Mouse (Mus musculus) thymus, adult 2 months (tissue): ENCODE results near the gene Bicral. TPM values are rescaled to one million over a fixed set of nuclear protein-coding genes. Genes with fewer than 3 reads are reported as not detected.
"Not testable (repeated sequence)": the region's sequence is repeated elsewhere in the genome, so short reads cannot be mapped to it uniquely, and the experiment has no call there.

Experiments used
- DNase-seq: peaks from one replicate; pipeline ENCODE4 v3.0.0; 2021
- H3K27ac ChIP-seq: fragments of 200-500 bp; 2 replicates; pipeline ENCODE4 v1.5.1; 2012; ENCODE audit warnings: low read length, control low read depth; ENCODE audit not compliant: control insufficient read depth, insufficient read depth
- H3K27me3 ChIP-seq: fragments of 200-500 bp; 2 replicates; pipeline ENCODE4 v1.6.1; 2012; ENCODE audit warnings: mild to moderate bottlenecking, low read length, moderate library complexity, mixed read lengths; ENCODE audit not compliant: control insufficient read depth, insufficient read depth
- H3K36me3 ChIP-seq: fragments of 200-500 bp; 2 replicates; pipeline ENCODE4 v1.6.1; 2012; ENCODE audit warnings: mild to moderate bottlenecking, low read length, moderate library complexity; ENCODE audit not compliant: control insufficient read depth, insufficient read depth
- H3K4me1 ChIP-seq: fragments of 200-500 bp; replicated peaks from 2 replicates; pipeline ENCODE4 v1.6.1; 2012; ENCODE audit warnings: low read length; ENCODE audit not compliant: control insufficient read depth, insufficient read depth
- H3K4me3 ChIP-seq: fragments of 200-500 bp; 2 replicates; pipeline ENCODE4 v1.5.1; 2012; ENCODE audit warnings: mild to moderate bottlenecking, low read length, control low read depth, moderate library complexity; ENCODE audit not compliant: control insufficient read depth, insufficient read depth
- CTCF ChIP-seq: fragments of 200-500 bp; IDR thresholded peaks from 2 replicates; pipeline ENCODE4 v1.5.1; 2012; ENCODE audit warnings: mild to moderate bottlenecking, control low read depth, low read length, moderate library complexity, borderline replicate concordance; ENCODE audit not compliant: control insufficient read depth, poor library complexity, insufficient read depth; ENCODE audit errors: extremely low read depth
- POLR2A ChIP-seq: fragments of 200-500 bp; IDR thresholded peaks from 2 replicates; pipeline ENCODE4 v1.6.1; 2012; ENCODE audit warnings: mild to moderate bottlenecking, low read length, control low read depth, moderate library complexity; ENCODE audit not compliant: control insufficient read depth, poor library complexity, insufficient read depth; ENCODE audit errors: extremely low read depth
- WGBS: fragments of 180-500 bp; shearing (Covaris S2); methylation state at CpG from one replicate; pipeline ENCODE4 v1.1.7; 2018; 5-methylcytosine and 5-hydroxymethylcytosine counted together
- polyA plus RNA-seq: library from polyadenylated mRNA; depleted of rRNA; stranded (reverse); fragments of >200 nt; gene quantifications from 2 replicates; pipeline ENCODE4 v1.2.3, GENCODE M21; 2012

The Bicral gene
- polyA plus RNA-seq, 1 experiment: 19.3 TPM

GRCm38 (mm10) chr17:46799680-46800079 is 58.6 kb downstream of the Bicral start:
- no peaks in the 10 kb centered on the region for H3K27me3 ChIP-seq
- WGBS: 80% methylated on average over 10 of the region's 10 CpGs
- H3K4me3 ChIP-seq: no peak overlapping the region
- H3K4me1 ChIP-seq: no peaks in the 10 kb centered on the region
- no peak for TF ChIP-seq POLR2A
- no peak for TF ChIP-seq CTCF
- H3K36me3 ChIP-seq: peaks cover 31% of the 10 kb centered on the region
- DNase-seq: no peak
- H3K27ac ChIP-seq: no peak overlapping the region

DNA sequence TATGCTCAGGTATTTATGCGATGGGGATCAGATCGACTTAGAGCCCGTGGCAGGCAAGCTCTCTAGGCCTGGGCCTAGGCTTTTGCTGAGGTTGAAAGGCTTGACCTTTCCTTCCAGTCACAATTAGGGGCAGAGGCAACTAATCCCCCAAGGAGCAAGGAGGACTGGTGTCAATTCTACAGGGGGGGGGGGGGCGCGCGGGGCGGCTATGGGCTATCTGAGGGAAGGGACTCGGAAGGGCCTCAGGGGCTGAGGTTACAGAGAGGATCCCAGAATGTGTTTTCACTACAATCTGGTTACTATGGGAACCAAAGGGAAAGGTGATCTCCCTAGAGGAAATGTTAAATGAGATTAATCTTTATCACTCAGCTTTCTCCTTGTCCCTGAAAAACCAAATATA is 60.9 kb downstream of the Bicral start:
- H3K27me3 ChIP-seq: no peaks in the 10 kb centered on the region
- peaks cover 31% of the 10 kb centered on the region for H3K36me3 ChIP-seq
- no peak overlapping the region for H3K4me3 ChIP-seq
- WGBS: 92% methylated on average over 8 of the region's 8 CpGs
- no peak overlapping the region for H3K27ac ChIP-seq
- H3K4me1 ChIP-seq: no peaks in the 10 kb centered on the region
- DNase-seq: no peak
- TF ChIP-seq POLR2A (no peak), CTCF (no peak)

- Histone ChIP-seq H3K4me3 (no peak overlapping the region), H3K27ac (no peak overlapping the region), H3K27me3 (no peaks in the 10 kb centered on the region), H3K36me3 (peaks cover 27% of the 10 kb centered on the region), H3K4me1 (no peaks in the 10 kb centered on the region)
- WGBS: 95% methylated on average over 4 of the region's 4 CpGs
- no peak for DNase-seq
- TF ChIP-seq CTCF (no peak), POLR2A (no peak)
These were observed 61.5 kb downstream of the Bicral start for GRCm38 (mm10) chr17:46796743-46797142.

- Histone ChIP-seq H3K4me1 (no peaks in the 10 kb centered on the region), H3K36me3 (no peaks in the 10 kb centered on the region), H3K4me3 (no peak overlapping the region), H3K27me3 (no peaks in the 10 kb centered on the region), H3K27ac (no peak overlapping the region)
- TF ChIP-seq CTCF (no peak), POLR2A (no peak)
- DNase-seq: no peak
- WGBS: 64% methylated on average over 2 of the region's 2 CpGs
These were observed 65.3 kb downstream of the Bicral start for GRCm38 (mm10) chr17:46792963-46793362.

GRCm38 (mm10) chr17:46787974-46788373 is 70.3 kb downstream of the Bicral start:
- not testable (repeated sequence) for H3K4me3 ChIP-seq, H3K4me1 ChIP-seq, H3K27me3 ChIP-seq, H3K36me3 ChIP-seq, DNase-seq, H3K27ac ChIP-seq
- 88% methylated on average over 2 of the region's 2 CpGs for WGBS

GRCm38 (mm10) chr17:46786952-46787351 is 71.3 kb downstream of the Bicral start:
- Histone ChIP-seq H3K4me1 (no peaks in the 10 kb centered on the region), H3K4me3 (no peak overlapping the region), H3K36me3 (no peaks in the 10 kb centered on the region), H3K27ac (no peak overlapping the region), H3K27me3 (no peaks in the 10 kb centered on the region)
- no peak for TF ChIP-seq CTCF
- TF ChIP-seq POLR2A: no peak
- no peak for DNase-seq
- WGBS: 93% methylated on average over 5 of the region's 5 CpGs

GRCm38 (mm10) chr17:46783222-46783565 is 75.1 kb downstream of the Bicral start:
- peaks cover 25% of the 10 kb centered on the region for H3K36me3 ChIP-seq
- no peak overlapping the region for H3K27ac ChIP-seq
- no peak for DNase-seq
- WGBS: 82% methylated on average over 2 of the region's 2 CpGs
- no peak for TF ChIP-seq POLR2A
- no peak for TF ChIP-seq CTCF
- H3K27me3 ChIP-seq: no peaks in the 10 kb centered on the region
- H3K4me3 ChIP-seq: no peak overlapping the region; the same call in 1 of the 2 replicates
- H3K4me1 ChIP-seq: no peaks in the 10 kb centered on the region; the same call in 1 of the 2 replicates
